Mouse (Mus musculus) left cerebral cortex, postnatal 25 days (tissue): ENCODE measurements around the gene Pth1r. TPM values are rescaled to one million over a fixed set of nuclear protein-coding genes. Genes with fewer than 3 reads are reported as not detected.

ENCODE experiments used
- DNase-seq, 2 experiments: peaks; one replicate each; pipeline ENCODE4 v3.0.0; 2022; ENCODE audit warnings: low spot score in 2 of 2, mixed read lengths in 1 of 2
- intact Hi-C: fragments of 180-260 bp; cut with DNase I; formaldehyde crosslinking; loops from one replicate; pipeline ENCODE4 v1.15.1; 2025
- total RNA-seq, 2 experiments: library from RNA; stranded (reverse); gene quantifications; 2 replicates each; pipeline ENCODE4 v1.2.3; 2021

Gene Pth1r
- total RNA-seq: 1 to 10 TPM; 5.5 to 5.9 TPM

DNA sequence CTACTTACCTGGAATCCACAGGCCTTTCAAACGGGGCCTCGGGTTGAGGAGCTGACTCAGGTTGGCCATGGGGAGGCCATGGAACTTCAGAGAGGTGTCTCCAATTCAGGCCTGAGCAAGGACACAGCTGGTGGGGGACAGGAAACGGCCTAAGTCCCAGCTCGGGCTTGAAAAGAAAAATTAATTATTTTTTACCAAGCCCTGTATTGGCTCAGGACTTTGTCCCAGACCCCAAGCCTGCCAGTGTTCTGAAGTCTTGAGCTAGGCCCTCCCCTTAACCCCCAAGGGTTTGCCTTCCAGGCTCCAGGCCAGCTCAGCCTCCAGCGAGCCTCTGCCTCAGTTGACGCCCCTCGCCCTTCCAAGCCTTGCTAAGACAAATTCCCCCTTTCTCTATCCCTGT lies at the start of gene Pth1r:
TSS of gene Pth1r (minus strand) at position 185 of the 400 bp plus-strand sequence.
- intact Hi-C loops: no loop called here
- no peak for DNase-seq

DNA sequence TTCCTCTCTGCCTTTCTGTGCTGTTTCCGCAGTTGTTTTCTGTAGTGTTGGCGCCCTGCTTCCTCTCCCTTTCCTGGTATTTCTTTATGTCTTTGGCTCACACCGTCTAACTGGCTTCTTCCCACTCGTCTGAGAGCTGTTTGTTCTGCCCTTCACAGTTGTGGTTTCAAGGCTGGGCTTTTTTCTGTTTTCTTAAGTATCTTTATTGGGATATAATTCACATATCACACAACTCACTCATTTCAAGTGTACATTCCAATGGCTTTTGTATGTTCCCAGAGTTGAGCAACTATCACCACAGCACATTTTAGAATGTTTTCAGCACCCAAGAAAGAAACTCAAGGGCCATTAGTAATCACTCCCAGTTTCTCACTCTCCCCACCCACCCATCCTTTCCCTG lies 43.5 kb upstream of the Pth1r start:
- no peak for DNase-seq
- intact Hi-C loops: no loop called here

- intact Hi-C loops: no loop called here
- no peak for DNase-seq
These were observed 41.2 kb upstream of the Pth1r start for GRCm38 (mm10) chr9:110788169-110788568.

DNA sequence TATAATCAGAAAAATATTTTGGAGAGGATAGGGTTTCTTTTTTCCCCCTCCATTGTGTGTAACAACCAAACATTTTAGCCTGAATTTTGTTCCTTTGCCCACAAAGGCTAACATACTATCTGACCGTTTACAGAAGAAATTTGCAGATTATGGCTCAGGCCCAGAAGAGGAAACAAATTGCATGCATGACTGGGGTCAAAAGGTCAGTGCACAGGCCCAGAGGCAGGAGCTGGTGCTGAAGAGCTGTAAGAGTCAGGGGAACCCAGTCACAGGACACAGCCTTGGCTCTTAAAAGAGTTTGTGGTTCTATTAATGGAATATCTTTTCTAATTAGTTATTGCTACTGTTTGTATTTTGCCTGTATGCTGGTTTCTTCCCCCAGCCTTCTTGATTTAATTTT lies 36.7 kb upstream of the Pth1r start:
- intact Hi-C loops: loop anchor here (2.0 to 5.0 kb wide), 2 partner anchors 87 to 146 kb away; no protein-coding TSS in a partner anchor
- no peak for DNase-seq

GRCm38 (mm10) chr9:110781731-110782130 lies 34.8 kb upstream of the Pth1r start:
- peak; percentile 64 to 70 for DNase-seq
- intact Hi-C loops: loop anchor here (1.0 to 5.0 kb wide), 4 partner anchors 65 to 371 kb away; no protein-coding TSS in a partner anchor

DNA sequence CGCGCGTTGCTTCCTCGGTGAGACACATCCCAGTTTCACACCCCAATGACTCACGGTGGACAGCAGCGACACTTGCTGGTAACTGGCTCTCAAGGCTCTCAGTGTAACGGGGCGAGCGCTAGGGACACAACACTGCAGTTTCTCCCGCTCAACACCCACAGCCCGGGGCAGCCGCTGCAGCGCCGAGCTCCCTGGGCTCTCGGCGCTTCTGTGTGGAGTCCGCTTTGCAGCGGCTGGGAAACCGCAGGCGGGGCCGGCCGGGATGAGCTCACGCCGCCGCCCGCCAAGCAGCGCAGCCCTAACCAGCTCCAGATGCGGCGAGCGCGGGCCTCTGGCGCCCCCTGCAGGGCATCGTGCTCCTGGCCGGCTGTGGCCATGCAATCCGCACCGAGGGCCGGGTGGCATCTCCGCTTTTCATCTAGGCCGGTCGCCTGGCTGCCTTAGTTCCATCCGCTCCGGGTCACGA lies 34.3 kb upstream of the Pth1r start:
- intact Hi-C loops: loop anchor here (1.0 to 5.0 kb wide), 3 partner anchors 65 to 370 kb away; no protein-coding TSS in a partner anchor
- DNase-seq: peak; percentile 93

- intact Hi-C loops: no loop called here
- DNase-seq: no peak
These were observed 32.4 kb upstream of the Pth1r start for GRCm38 (mm10) chr9:110779242-110779913.

DNA sequence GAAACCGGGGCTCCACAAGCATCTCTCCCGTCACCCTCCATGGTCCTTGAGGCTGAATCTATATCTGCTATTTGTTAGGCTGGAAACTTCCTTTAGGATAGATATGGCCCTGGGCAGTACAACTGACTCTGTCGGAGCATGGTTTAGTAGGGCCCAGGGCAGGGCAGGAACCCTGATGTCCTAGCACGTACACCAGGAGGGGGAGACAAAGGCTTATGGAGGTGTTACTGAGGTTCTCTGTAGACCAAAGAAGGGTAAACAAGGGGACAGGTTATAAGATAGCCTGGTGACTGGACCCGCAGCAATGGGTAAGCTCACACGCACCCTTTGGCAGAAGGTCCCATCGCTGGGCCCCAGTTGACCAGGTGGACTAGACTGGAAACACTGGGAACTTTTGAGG lies 31.6 kb upstream of the Pth1r start:
- intact Hi-C loops: no loop called here
- no peak for DNase-seq

- intact Hi-C loops: no loop called here
- DNase-seq: no peak
These were observed 31.2 kb upstream of the Pth1r start for GRCm38 (mm10) chr9:110778100-110778499.

GRCm38 (mm10) chr9:110775269-110776022 lies 28.5 kb upstream of the Pth1r start:
- DNase-seq: no peak
- intact Hi-C loops: no loop called here

- DNase-seq: no peak
- intact Hi-C loops: loop anchor here (5.0 kb wide), 1 partner anchor 132 kb away; no protein-coding TSS in a partner anchor
These were observed 27.7 kb upstream of the Pth1r start for GRCm38 (mm10) chr9:110774403-110775268.

DNA sequence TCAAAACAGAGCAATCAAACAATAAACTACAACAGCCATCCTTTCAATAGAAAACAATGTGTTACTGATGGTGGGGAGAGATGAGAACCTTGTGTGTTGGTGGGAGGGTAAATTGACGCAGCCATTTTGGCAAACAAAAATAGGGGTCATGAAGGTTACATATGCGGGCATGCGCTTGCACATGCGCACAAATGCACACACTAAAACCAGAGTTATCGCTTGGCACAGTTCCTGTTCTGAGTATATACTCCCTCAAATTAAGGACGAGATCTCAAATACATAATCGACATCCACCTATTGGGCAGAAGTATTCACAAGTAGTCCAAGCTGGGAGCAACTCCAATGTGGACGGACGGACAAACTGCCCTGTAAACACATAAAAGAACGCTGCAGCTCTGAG lies 25.4 kb upstream of the Pth1r start:
- DNase-seq: no peak

GRCm38 (mm10) chr9:110763405-110763804 lies 16.5 kb upstream of the Pth1r start:
- intact Hi-C loops: no loop called here
- no peak for DNase-seq

More for the DNA sequence above, 25.4 kb upstream of the Pth1r start:
- intact Hi-C loops: loop anchor here (5.0 kb wide), 1 partner anchor 130 kb away; no protein-coding TSS in a partner anchor

- intact Hi-C loops: no loop called here
- DNase-seq: no peak
These were observed 15.8 kb upstream of the Pth1r start for GRCm38 (mm10) chr9:110762763-110763162.

- DNase-seq: no peak
- intact Hi-C loops: no loop called here
These were observed 13.9 kb upstream of the Pth1r start for GRCm38 (mm10) chr9:110760886-110761285.

DNA sequence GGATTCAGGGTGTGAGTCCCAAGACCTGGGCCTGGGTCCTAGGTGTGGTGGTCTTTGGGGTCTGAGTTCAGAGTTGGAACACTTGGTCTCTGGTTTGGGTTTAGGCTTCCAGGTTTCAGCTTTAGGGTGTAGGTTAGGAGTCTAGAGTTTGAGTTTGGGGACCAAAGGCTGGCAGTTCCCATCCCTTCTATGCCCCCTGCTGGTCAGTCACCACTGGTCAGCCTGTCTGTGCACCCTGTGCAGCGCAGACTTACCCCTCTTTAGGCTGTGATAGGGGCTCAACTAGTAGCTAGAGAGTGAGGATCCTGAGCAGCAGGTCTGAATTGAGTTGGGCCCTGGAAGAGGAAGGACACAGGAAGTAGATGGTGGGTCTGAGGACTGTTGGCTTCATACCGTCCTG lies 12.3 kb upstream of the Pth1r start:
- intact Hi-C loops: loop anchor here (2.0 kb wide), 1 partner anchor 42 kb away; no protein-coding TSS in a partner anchor
- peak; percentile 23 to 40 for DNase-seq

DNA sequence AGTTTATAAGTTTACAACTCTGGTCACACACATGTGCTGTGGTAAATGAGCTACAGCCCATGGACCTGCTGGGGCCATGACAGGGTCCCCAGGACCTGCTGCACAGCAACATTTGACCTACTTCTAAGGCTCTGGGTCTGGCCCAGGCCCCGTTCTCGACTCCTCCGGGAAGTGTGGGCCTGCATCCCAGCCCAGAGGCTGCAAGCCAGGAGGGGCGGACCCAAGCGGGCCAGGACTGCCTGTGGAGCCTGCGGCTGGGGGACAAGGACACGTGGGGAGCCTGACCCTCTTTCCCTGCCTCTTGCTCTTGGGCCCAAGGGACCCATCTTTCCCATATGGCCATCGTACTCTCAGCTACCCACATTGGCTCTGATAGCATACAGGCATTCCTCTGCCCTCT lies 11.7 kb upstream of the Pth1r start:
- DNase-seq: peak; percentile 11 to 37
- intact Hi-C loops: loop anchor here (2.0 kb wide), 1 partner anchor 42 kb away; no protein-coding TSS in a partner anchor

DNA sequence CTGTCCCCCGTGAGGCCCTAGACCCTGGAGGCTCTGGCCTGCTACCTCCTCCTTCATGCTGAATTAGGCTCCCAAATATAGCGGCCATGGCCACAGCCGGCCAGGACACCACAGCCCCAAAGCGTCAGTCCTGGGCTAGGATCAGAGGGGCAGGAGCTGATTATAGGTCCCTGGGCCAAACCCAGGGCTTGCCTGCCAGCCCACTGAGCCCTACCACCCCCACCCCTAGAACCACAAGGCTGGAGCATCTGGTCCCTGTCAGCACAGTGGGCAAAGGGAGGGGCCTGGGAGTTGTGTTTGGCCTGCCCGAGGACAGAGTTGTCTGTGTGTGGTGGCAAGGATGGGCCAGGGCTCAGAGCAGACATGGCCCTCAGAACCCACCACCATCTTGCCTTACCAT lies 10.9 kb upstream of the Pth1r start:
- intact Hi-C loops: loop anchor here (2.0 kb wide), 1 partner anchor 41 kb away; no protein-coding TSS in a partner anchor
- no peak for DNase-seq

GRCm38 (mm10) chr9:110753773-110754172 lies 6.8 kb upstream of the Pth1r start:
- intact Hi-C loops: no loop called here
- no peak for DNase-seq
